Mouse (Mus musculus) stomach, embryonic 15.5 days (tissue): ENCODE measurements around the gene Hexb. TPM values are rescaled to one million over a fixed set of nuclear protein-coding genes. Genes with fewer than 3 reads are reported as not detected.

Experiments
- ATAC-seq: fragments of 200-750 bp; cut with Nextera tagmentation; 2 replicates; pipeline ENCODE4 v1.8.0; 2017; ENCODE audit warnings: low read depth, moderate number of reproducible peaks, moderate TSS enrichment; ENCODE audit not compliant: insufficient read depth, low FRiP score
- H3K27ac ChIP-seq: fragments of 300-500 bp; sonication (generic); 2 replicates; pipeline ENCODE4 v1.5.1; 2015; ENCODE audit warnings: mild to moderate bottlenecking, inconsistent platforms
- H3K27me3 ChIP-seq: fragments of 300-500 bp; sonication (generic); replicated peaks from 2 replicates; pipeline ENCODE4 v1.6.1; 2015; ENCODE audit warnings: inconsistent platforms
- H3K36me3 ChIP-seq: fragments of 300-500 bp; sonication (generic); 2 replicates; pipeline ENCODE4 v1.6.1; 2015; ENCODE audit warnings: inconsistent platforms
- H3K4me1 ChIP-seq: fragments of 300-500 bp; sonication (generic); 2 replicates; pipeline ENCODE4 v1.6.1; 2015; ENCODE audit warnings: inconsistent platforms
- H3K4me2 ChIP-seq: fragments of 300-500 bp; sonication (generic); 2 replicates; pipeline ENCODE4 v1.6.1; 2015; ENCODE audit warnings: mild to moderate bottlenecking, inconsistent platforms
- H3K4me3 ChIP-seq: fragments of 300-500 bp; sonication (generic); replicated peaks from 2 replicates; pipeline ENCODE4 v1.5.1; 2015; ENCODE audit warnings: inconsistent platforms
- H3K9ac ChIP-seq: fragments of 300-500 bp; sonication (generic); 2 replicates; pipeline ENCODE4 v1.6.1; 2015; ENCODE audit warnings: inconsistent platforms
- H3K9me3 ChIP-seq: fragments of 300-500 bp; sonication (generic); 2 replicates; pipeline ENCODE4 v1.6.1; 2016; ENCODE audit warnings: inconsistent platforms
- WGBS: fragments of 180-500 bp; shearing (Covaris S2); methylation state at CpG from one replicate; pipeline ENCODE4 v1.1.7; 2015; 5-methylcytosine and 5-hydroxymethylcytosine counted together
- polyA plus RNA-seq: library from polyadenylated mRNA; unstranded; fragments of >200 nt; fragmentation: Nextera tagmentation; extraction: Ambion mirVana; gene quantifications from 2 replicates; pipeline ENCODE4 v1.2.1, GENCODE M21; 2015

The Hexb gene
- polyA plus RNA-seq, 1 experiment from 2014 or later, result 42.7 TPM

DNA sequence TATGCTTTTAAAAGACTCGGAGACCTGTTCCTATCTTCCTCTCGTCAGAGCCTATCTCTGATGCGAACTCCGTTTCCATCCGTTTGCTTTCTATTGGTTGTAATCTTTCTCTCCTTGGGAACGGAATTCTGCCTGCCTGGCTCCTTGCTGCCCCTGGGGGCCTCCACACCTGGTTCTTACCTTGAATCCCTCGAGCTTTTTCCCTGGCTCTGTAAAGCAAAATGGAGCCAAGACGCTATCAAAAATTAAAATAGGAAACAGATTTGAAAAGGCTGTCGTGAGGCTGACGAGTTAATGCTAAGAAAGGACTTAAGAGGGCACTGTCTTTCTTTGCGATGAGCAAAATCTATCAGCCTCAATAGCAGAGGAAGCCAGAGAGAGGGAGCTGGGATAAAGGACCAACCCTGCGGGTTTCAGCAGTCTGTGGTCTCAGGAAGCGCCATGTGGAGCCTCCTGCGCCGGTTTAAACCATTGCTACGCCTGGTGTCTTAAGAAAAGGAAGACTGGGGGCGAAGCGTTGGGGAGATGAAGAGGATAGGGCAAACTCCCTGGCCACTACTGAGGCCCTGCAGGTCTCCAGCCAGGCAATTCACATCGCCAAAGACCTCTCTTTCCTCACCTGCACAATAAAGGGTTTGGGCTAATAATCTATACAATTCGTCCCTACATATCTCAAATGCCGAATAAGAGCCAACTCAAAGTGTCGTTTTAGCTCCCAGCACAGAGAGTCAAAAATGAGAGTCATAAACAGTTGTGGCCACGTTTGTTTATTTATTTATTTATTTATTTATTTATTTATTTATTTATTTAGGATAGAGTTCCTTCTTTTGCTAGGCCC, 41.4 kb upstream of the Hexb start:
- Histone ChIP-seq H3K4me2 (peak overlapping the region; percentile 83), H3K27ac (peak overlapping the region; percentile 93), H3K36me3 (no peaks in the 10 kb centered on the region), H3K9ac (no peak overlapping the region), H3K27me3 (no peaks in the 10 kb centered on the region), H3K4me1 (peaks cover 23% of the 10 kb centered on the region), H3K9me3 (no peaks in the 10 kb centered on the region), H3K4me3 (no peak overlapping the region)
- 6% methylated on average over 23 of the region's 23 CpGs for WGBS
- no peak for ATAC-seq

DNA sequence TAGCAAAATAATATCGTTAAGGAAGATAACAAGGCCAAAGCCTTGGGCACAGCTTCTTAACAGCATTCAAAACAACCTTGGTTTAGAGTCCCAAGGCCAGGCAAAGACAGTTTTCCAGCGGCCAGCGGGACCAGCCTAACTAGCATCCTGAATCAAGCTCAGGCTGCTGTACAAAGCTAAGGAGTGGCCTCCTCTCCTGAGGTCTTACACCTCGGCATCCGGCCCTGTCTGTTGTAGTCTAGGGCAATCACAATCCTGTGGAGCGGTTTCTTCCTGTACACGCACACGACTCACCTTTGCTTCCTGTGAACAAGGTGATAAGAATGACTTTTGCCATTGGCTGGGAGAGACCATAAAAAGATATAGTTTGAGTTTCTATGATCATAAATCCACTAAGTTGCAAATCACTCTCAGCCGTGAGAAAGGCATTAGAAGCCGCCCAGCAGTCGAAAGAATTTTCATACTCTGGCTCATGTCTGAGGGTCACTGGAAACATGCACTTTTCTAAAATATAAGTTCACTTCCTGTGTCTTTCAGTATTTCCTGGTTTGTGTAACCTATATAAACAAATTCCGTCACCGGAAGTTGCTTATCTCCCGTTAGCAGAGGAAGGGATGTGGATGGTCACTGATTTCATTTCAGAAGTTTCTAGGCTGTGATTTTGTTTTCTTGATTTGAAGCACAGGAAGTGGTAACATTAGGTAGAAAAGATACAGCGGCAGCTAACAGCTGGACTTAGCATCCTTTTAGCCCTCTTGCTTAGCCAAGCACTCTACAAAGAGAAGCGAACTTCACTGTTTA, 40.2 kb upstream of the Hexb start:
- Histone ChIP-seq H3K4me2 (no peak overlapping the region), H3K27me3 (no peaks in the 10 kb centered on the region), H3K9me3 (no peaks in the 10 kb centered on the region), H3K4me3 (no peak overlapping the region), H3K27ac (peak overlapping the region; percentile 93; the same call in 1 of the 2 replicates), H3K36me3 (no peaks in the 10 kb centered on the region), H3K4me1 (peaks cover 12% of the 10 kb centered on the region), H3K9ac (no peak overlapping the region)
- no peak for ATAC-seq
- WGBS, result 45% methylated on average over 16 of the region's 16 CpGs

GRCm38 (mm10) chr13:97237700-97238099, 39.5 kb upstream of the Hexb start:
- Histone ChIP-seq H3K27ac (peak overlapping the region; percentile 55), H3K4me1 (0 out of 2 replicates have a peak, but pooled peaks cover 5% of the 10 kb centered on the region), H3K4me2 (no peak overlapping the region), H3K9ac (no peak overlapping the region), H3K27me3 (no peaks in the 10 kb centered on the region), H3K4me3 (no peak overlapping the region), H3K9me3 (no peaks in the 10 kb centered on the region), H3K36me3 (no peaks in the 10 kb centered on the region)
- ATAC-seq, result no peak
- 59% methylated on average over 3 of the region's 3 CpGs for WGBS

DNA sequence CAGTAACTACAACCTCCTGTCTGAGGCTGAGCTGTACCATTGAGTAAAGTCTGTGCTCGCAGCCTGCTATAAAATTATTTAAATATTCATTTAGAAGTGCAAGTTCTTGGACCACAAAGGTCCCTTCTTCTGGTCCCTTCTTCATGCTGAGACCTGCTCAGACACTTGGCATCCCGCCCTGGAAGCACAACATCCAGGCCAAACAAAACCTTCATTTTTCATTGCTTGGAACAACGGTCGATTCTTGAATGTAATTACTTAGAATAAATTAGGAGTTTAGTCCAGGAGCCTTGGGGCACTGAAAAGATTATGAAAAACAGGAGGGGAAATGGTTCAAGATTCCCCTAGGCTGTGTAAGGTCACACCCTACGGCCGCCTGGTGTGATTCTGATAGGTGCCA, 37.8 kb upstream of the Hexb start:
- no peaks in the 10 kb centered on the region for H3K9me3 ChIP-seq
- H3K9ac ChIP-seq, result no peak overlapping the region
- 57% methylated on average over 6 of the region's 6 CpGs for WGBS
- H3K4me3 ChIP-seq, result no peak overlapping the region
- ATAC-seq, result no peak
- no peak overlapping the region for H3K4me2 ChIP-seq
- H3K27ac ChIP-seq, result no peak overlapping the region
- no peaks in the 10 kb centered on the region for H3K27me3 ChIP-seq
- no peaks in the 10 kb centered on the region for H3K36me3 ChIP-seq
- H3K4me1 ChIP-seq, result 0 out of 2 replicates have a peak, but pooled peaks cover 5% of the 10 kb centered on the region

DNA sequence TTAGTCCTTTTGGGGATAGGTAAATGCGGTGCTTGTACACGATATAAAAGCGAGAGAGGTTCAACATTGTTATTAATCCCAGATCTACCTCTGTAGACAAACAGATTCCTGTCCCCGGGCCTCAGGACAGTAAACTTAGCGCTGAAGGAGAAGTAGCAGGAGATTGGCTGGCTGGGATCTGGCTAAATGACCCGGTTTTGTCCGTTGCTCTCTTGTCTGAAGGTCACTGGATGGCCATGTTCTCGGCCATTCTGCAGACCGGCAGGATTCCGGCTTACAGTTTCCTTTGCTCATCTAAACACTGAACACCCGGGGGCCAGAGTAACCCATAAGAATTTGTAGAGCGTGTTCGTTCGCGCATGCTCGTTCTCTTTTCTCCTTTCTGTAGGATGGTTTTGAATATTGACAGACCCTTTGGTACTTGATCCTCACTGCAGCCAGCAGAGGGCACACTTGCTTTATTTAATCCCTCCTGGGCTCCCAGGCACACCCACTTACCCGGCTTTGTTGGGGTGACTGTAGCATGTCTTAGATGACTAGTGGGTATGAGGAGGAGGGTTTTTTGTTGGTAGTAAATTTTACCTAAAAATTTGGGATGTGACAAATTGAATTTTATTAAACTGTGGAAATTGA, 36.7 kb upstream of the Hexb start:
- Histone ChIP-seq H3K4me2 (peak overlapping the region; percentile 43), H3K27ac (no peak overlapping the region), H3K9ac (no peak overlapping the region), H3K9me3 (no peaks in the 10 kb centered on the region), H3K4me3 (peak overlapping the region; percentile 32), H3K27me3 (no peaks in the 10 kb centered on the region), H3K4me1 (no peaks in the 10 kb centered on the region), H3K36me3 (no peaks in the 10 kb centered on the region)
- no peak for ATAC-seq
- 19% methylated on average over 17 of the region's 17 CpGs for WGBS

GRCm38 (mm10) chr13:97233092-97233491, 34.9 kb upstream of the Hexb start:
- no peak for ATAC-seq
- WGBS, result 72% methylated on average over 2 of the region's 2 CpGs
- Histone ChIP-seq H3K4me3 (no peak overlapping the region), H3K9ac (no peak overlapping the region), H3K9me3 (no peaks in the 10 kb centered on the region), H3K27me3 (no peaks in the 10 kb centered on the region), H3K27ac (no peak overlapping the region), H3K4me2 (no peak overlapping the region), H3K4me1 (no peaks in the 10 kb centered on the region), H3K36me3 (no peaks in the 10 kb centered on the region)

- Histone ChIP-seq H3K4me1 (no peaks in the 10 kb centered on the region), H3K4me3 (no peak overlapping the region), H3K27ac (no peak overlapping the region), H3K9ac (no peak overlapping the region), H3K9me3 (no peaks in the 10 kb centered on the region), H3K27me3 (no peaks in the 10 kb centered on the region), H3K4me2 (no peak overlapping the region), H3K36me3 (no peaks in the 10 kb centered on the region)
- WGBS, result 70% methylated on average over 3 of the region's 3 CpGs
- no peak for ATAC-seq
These were observed 31.9 kb upstream of the Hexb start for GRCm38 (mm10) chr13:97230101-97230500.

- 88% methylated on average over 3 of the region's 3 CpGs for WGBS
- ATAC-seq, result no peak
These were observed 29.6 kb upstream of the Hexb start for GRCm38 (mm10) chr13:97227795-97228194.

GRCm38 (mm10) chr13:97225130-97225529, 27.0 kb upstream of the Hexb start:
- no peak overlapping the region for H3K4me3 ChIP-seq
- 0 out of 2 replicates have a peak, but pooled peaks cover 3% of the 10 kb centered on the region for H3K4me1 ChIP-seq
- no peak overlapping the region for H3K27ac ChIP-seq
- H3K9me3 ChIP-seq, result no peaks in the 10 kb centered on the region
- no peak overlapping the region for H3K9ac ChIP-seq
- WGBS, result 55% methylated on average over 17 of the region's 17 CpGs
- H3K27me3 ChIP-seq, result no peaks in the 10 kb centered on the region
- H3K4me2 ChIP-seq, result peak overlapping the region; percentile 32; the same call in 1 of the 2 replicates
- no peak for ATAC-seq
- H3K36me3 ChIP-seq, result no peaks in the 10 kb centered on the region

More at GRCm38 (mm10) chr13:97227795-97228194, 29.6 kb upstream of the Hexb start:
- Histone ChIP-seq H3K9ac (no peak overlapping the region), H3K4me2 (no peak overlapping the region), H3K4me1 (0 out of 2 replicates have a peak, but pooled peaks cover 3% of the 10 kb centered on the region), H3K27me3 (no peaks in the 10 kb centered on the region), H3K9me3 (no peaks in the 10 kb centered on the region), H3K27ac (no peak overlapping the region), H3K4me3 (no peak overlapping the region), H3K36me3 (no peaks in the 10 kb centered on the region)

DNA sequence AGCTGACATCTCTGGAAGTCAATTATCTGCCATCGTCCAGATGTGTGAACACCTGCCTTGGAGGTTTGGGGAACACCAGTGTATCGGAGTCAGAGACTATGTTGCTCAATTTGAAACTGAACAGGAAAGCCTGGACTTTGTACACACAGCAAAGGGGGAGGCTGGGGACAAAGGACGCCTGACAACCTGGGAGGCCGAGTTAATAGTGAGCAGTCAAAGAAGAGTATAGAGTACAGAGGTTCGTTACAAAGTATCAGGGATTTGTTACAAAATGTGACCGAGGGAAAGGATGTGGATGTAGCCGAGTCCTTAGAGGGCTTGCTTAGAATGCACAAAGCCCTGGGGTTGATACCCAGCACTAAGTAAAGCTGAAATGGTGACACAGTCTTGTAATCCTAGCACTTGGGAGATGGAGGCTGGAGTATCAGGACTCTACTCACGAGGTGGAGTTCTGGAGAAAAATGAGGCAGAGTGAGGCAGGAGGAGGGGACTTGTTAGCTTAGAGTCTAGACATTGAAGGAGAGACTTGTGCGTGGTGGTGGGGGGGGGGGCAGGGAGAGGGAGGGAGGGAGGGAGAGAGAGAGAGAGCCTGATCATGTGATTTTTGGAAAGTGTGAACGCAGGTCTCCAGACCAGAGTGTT, 26.3 kb upstream of the Hexb start:
- no peaks in the 10 kb centered on the region for H3K27me3 ChIP-seq
- H3K4me2 ChIP-seq, result no peak overlapping the region; the same call in 1 of the 2 replicates
- H3K9ac ChIP-seq, result no peak overlapping the region
- no peaks in the 10 kb centered on the region for H3K9me3 ChIP-seq
- 0 out of 2 replicates have a peak, but pooled peaks cover 3% of the 10 kb centered on the region for H3K4me1 ChIP-seq
- no peaks in the 10 kb centered on the region for H3K36me3 ChIP-seq
- ATAC-seq, result peak; percentile 75; the same call in 1 of the 2 replicates
- no peak overlapping the region for H3K4me3 ChIP-seq
- H3K27ac ChIP-seq, result no peak overlapping the region
- 58% methylated on average over 10 of the region's 10 CpGs for WGBS

DNA sequence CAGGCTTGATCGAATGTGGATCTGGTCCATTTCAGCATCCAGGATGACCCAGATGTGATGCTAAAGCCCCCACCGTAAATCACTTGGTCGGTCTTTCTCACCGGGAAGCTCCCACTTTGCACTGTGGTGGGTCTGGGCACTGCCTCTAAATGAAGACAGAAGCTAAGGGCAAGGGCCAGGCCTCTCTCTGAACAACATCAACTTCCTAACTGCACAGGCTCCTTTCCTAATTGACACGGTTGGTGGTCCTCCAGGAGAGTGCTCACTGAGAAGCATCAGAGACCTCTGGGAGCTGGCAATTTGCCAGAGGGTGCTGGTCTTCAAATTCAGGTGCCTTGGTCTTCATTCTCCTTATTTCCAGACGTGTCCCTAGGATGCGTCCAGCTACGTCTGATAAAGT, 25.7 kb upstream of the Hexb start:
- Histone ChIP-seq H3K27me3 (no peaks in the 10 kb centered on the region), H3K36me3 (no peaks in the 10 kb centered on the region), H3K9ac (no peak overlapping the region), H3K4me3 (no peak overlapping the region), H3K9me3 (no peaks in the 10 kb centered on the region), H3K27ac (no peak overlapping the region), H3K4me1 (0 out of 2 replicates have a peak, but pooled peaks cover 3% of the 10 kb centered on the region), H3K4me2 (no peak overlapping the region)
- ATAC-seq, result no peak
- 62% methylated on average over 8 of the region's 8 CpGs for WGBS
